Mouse (Mus musculus): ENCODE measurements around the gene Slbp. TPM values are rescaled to one million over a fixed set of nuclear protein-coding genes. Genes with fewer than 3 reads are reported as not detected.

Slbp gene
- polyA plus RNA-seq, 1 experiment from 2014 or later = 214 TPM

- H3K4me3 ChIP-seq (ENCODE audit: low read depth, low read length) = no peak overlapping the region
- H3K4me1 ChIP-seq (replicated peaks; ENCODE audit: control insufficient read depth, insufficient read depth, low read length) = no peaks in the 10 kb centered on the region
- no peaks in the 10 kb centered on the region for H3K27me3 ChIP-seq (replicated peaks; ENCODE audit: control insufficient read depth, insufficient read depth, low read length)
- no peak overlapping the region for H3K9ac ChIP-seq (ENCODE audit: low read length)
- no peak for DNase-seq (ENCODE audit: low spot score)
- no peak overlapping the region for H3K27ac ChIP-seq (ENCODE audit: low read depth)
- no peak for ATAC-seq (replicated peaks; ENCODE audit: low FRiP score, low TSS enrichment, low read depth)
- 80% methylated on average over 1 of the region's 1 CpGs for WGBS
- peaks cover 77% of the 10 kb centered on the region for H3K36me3 ChIP-seq (ENCODE audit: control insufficient read depth, insufficient read depth, low read length)
- no peak overlapping the region for H3K4me2 ChIP-seq (ENCODE audit: low read length)
- H3K9me3 ChIP-seq (ENCODE audit: control insufficient read depth, low read length) = no peaks in the 10 kb centered on the region
Measured at GRCm38 (mm10) chr5:33609226-33609625, 43.1 kb downstream of the Slbp start.

GRCm38 (mm10) chr5:33607434-33607833 is 44.9 kb downstream of the Slbp start:
- 98% methylated on average over 15 of the region's 15 CpGs for WGBS
- Histone ChIP-seq H3K27ac (ENCODE audit: low read depth) (no peak overlapping the region), H3K27me3 (replicated peaks; ENCODE audit: control insufficient read depth, insufficient read depth, low read length) (no peaks in the 10 kb centered on the region), H3K4me3 (ENCODE audit: low read depth, low read length) (no peak overlapping the region), H3K36me3 (ENCODE audit: control insufficient read depth, insufficient read depth, low read length) (peaks cover 61% of the 10 kb centered on the region), H3K9ac (ENCODE audit: low read length) (no peak overlapping the region), H3K4me2 (ENCODE audit: low read length) (no peak overlapping the region), H3K9me3 (ENCODE audit: control insufficient read depth, low read length) (no peaks in the 10 kb centered on the region), H3K4me1 (replicated peaks; ENCODE audit: control insufficient read depth, insufficient read depth, low read length) (no peaks in the 10 kb centered on the region)
- ATAC-seq (replicated peaks; ENCODE audit: low FRiP score, low TSS enrichment, low read depth) (no peak), DNase-seq (ENCODE audit: low spot score) (no peak)

- no peaks in the 10 kb centered on the region for H3K4me1 ChIP-seq (replicated peaks; ENCODE audit: control insufficient read depth, insufficient read depth, low read length)
- H3K27ac ChIP-seq (ENCODE audit: low read depth) = no peak overlapping the region
- H3K36me3 ChIP-seq (ENCODE audit: control insufficient read depth, insufficient read depth, low read length) = peaks cover 55% of the 10 kb centered on the region
- no peak for DNase-seq (ENCODE audit: low spot score)
- no peak overlapping the region for H3K9ac ChIP-seq (ENCODE audit: low read length)
- no peak overlapping the region for H3K4me2 ChIP-seq (ENCODE audit: low read length)
- H3K27me3 ChIP-seq (replicated peaks; ENCODE audit: control insufficient read depth, insufficient read depth, low read length) = no peaks in the 10 kb centered on the region
- H3K4me3 ChIP-seq (ENCODE audit: low read depth, low read length) = no peak overlapping the region
- WGBS = 82% methylated on average over 7 of the region's 7 CpGs
- H3K9me3 ChIP-seq (ENCODE audit: control insufficient read depth, low read length) = no peaks in the 10 kb centered on the region
- ATAC-seq (replicated peaks; ENCODE audit: low FRiP score, low TSS enrichment, low read depth) = no peak
Measured at GRCm38 (mm10) chr5:33606631-33607030, 45.7 kb downstream of the Slbp start.

- 88% methylated on average over 5 of the region's 5 CpGs for WGBS
- H3K4me1 ChIP-seq (replicated peaks; ENCODE audit: control insufficient read depth, insufficient read depth, low read length) = no peaks in the 10 kb centered on the region
- no peak overlapping the region for H3K9ac ChIP-seq (ENCODE audit: low read length)
- H3K27me3 ChIP-seq (replicated peaks; ENCODE audit: control insufficient read depth, insufficient read depth, low read length) = no peaks in the 10 kb centered on the region
- H3K9me3 ChIP-seq (ENCODE audit: control insufficient read depth, low read length) = no peaks in the 10 kb centered on the region
- H3K4me3 ChIP-seq (ENCODE audit: low read depth, low read length) = no peak overlapping the region
- DNase-seq (ENCODE audit: low spot score) (no peak), ATAC-seq (replicated peaks; ENCODE audit: low FRiP score, low TSS enrichment, low read depth) (no peak)
- H3K4me2 ChIP-seq (ENCODE audit: low read length) = no peak overlapping the region
- no peak overlapping the region for H3K27ac ChIP-seq (ENCODE audit: low read depth)
- H3K36me3 ChIP-seq (ENCODE audit: control insufficient read depth, insufficient read depth, low read length) = peaks cover 56% of the 10 kb centered on the region
Measured at GRCm38 (mm10) chr5:33605314-33605713, 47.1 kb downstream of the Slbp start.

GRCm38 (mm10) chr5:33593620-33594019 is 58.8 kb downstream of the Slbp start:
- 44% methylated on average over 2 of the region's 2 CpGs for WGBS
- DNase-seq (ENCODE audit: low spot score) = no peak
- ATAC-seq (replicated peaks; ENCODE audit: low FRiP score, low TSS enrichment, low read depth) = no peak

GRCm38 (mm10) chr5:33589221-33589888 is 63.0 kb downstream of the Slbp start:
- Histone ChIP-seq H3K27ac (ENCODE audit: low read depth) (no peak overlapping the region), H3K36me3 (ENCODE audit: control insufficient read depth, insufficient read depth, low read length) (no peaks in the 10 kb centered on the region), H3K4me2 (ENCODE audit: low read length) (no peak overlapping the region), H3K9ac (ENCODE audit: low read length) (no peak overlapping the region), H3K27me3 (replicated peaks; ENCODE audit: control insufficient read depth, insufficient read depth, low read length) (no peaks in the 10 kb centered on the region), H3K4me3 (ENCODE audit: low read depth, low read length) (no peak overlapping the region), H3K9me3 (ENCODE audit: control insufficient read depth, low read length) (no peaks in the 10 kb centered on the region), H3K4me1 (replicated peaks; ENCODE audit: control insufficient read depth, insufficient read depth, low read length) (no peaks in the 10 kb centered on the region)
- WGBS = 75% methylated on average over 5 of the region's 5 CpGs
- peak; percentile 86 for DNase-seq (ENCODE audit: low spot score)
- no peak for ATAC-seq (replicated peaks; ENCODE audit: low FRiP score, low TSS enrichment, low read depth)

More at GRCm38 (mm10) chr5:33593620-33594019, 58.8 kb downstream of the Slbp start:
- H3K27me3 ChIP-seq (replicated peaks; ENCODE audit: control insufficient read depth, insufficient read depth, low read length) = no peaks in the 10 kb centered on the region
- H3K4me1 ChIP-seq (replicated peaks; ENCODE audit: control insufficient read depth, insufficient read depth, low read length) = no peaks in the 10 kb centered on the region
- H3K27ac ChIP-seq (ENCODE audit: low read depth) = no peak overlapping the region
- H3K9ac ChIP-seq (ENCODE audit: low read length) = no peak overlapping the region
- H3K4me2 ChIP-seq (ENCODE audit: low read length) = no peak overlapping the region
- peaks cover 9% of the 10 kb centered on the region for H3K36me3 ChIP-seq (ENCODE audit: control insufficient read depth, insufficient read depth, low read length)
- H3K4me3 ChIP-seq (ENCODE audit: low read depth, low read length) = no peak overlapping the region
- H3K9me3 ChIP-seq (ENCODE audit: control insufficient read depth, low read length) = no peaks in the 10 kb centered on the region

- Histone ChIP-seq H3K9ac (ENCODE audit: low read length) (no peak overlapping the region), H3K4me1 (replicated peaks; ENCODE audit: control insufficient read depth, insufficient read depth, low read length) (no peaks in the 10 kb centered on the region), H3K27me3 (replicated peaks; ENCODE audit: control insufficient read depth, insufficient read depth, low read length) (no peaks in the 10 kb centered on the region), H3K4me3 (ENCODE audit: low read depth, low read length) (no peak overlapping the region), H3K9me3 (ENCODE audit: control insufficient read depth, low read length) (no peaks in the 10 kb centered on the region), H3K27ac (ENCODE audit: low read depth) (no peak overlapping the region), H3K4me2 (ENCODE audit: low read length) (no peak overlapping the region), H3K36me3 (ENCODE audit: control insufficient read depth, insufficient read depth, low read length) (no peaks in the 10 kb centered on the region)
- ATAC-seq (replicated peaks; ENCODE audit: low FRiP score, low TSS enrichment, low read depth) = no peak
- WGBS = 69% methylated on average over 3 of the region's 3 CpGs
- DNase-seq (ENCODE audit: low spot score) = no peak
Measured at GRCm38 (mm10) chr5:33588066-33588465, 64.3 kb downstream of the Slbp start.

- Histone ChIP-seq H3K27ac (ENCODE audit: low read depth) (no peak overlapping the region), H3K27me3 (replicated peaks; ENCODE audit: control insufficient read depth, insufficient read depth, low read length) (no peaks in the 10 kb centered on the region), H3K4me2 (ENCODE audit: low read length) (no peak overlapping the region), H3K4me3 (ENCODE audit: low read depth, low read length) (no peak overlapping the region), H3K4me1 (replicated peaks; ENCODE audit: control insufficient read depth, insufficient read depth, low read length) (no peaks in the 10 kb centered on the region), H3K9ac (ENCODE audit: low read length) (no peak overlapping the region), H3K36me3 (ENCODE audit: control insufficient read depth, insufficient read depth, low read length) (no peaks in the 10 kb centered on the region), H3K9me3 (ENCODE audit: control insufficient read depth, low read length) (no peaks in the 10 kb centered on the region)
- DNase-seq (ENCODE audit: low spot score) (no peak), ATAC-seq (replicated peaks; ENCODE audit: low FRiP score, low TSS enrichment, low read depth) (no peak)
- WGBS = 73% methylated on average over 18 of the region's 18 CpGs
Measured at GRCm38 (mm10) chr5:33587498-33588058, 64.8 kb downstream of the Slbp start.
